Mouse (Mus musculus) forebrain, postnatal 0 days (tissue): ENCODE measurements around the gene Ano6. TPM values are rescaled to one million over a fixed set of nuclear protein-coding genes. Genes with fewer than 3 reads are reported as not detected.

Source experiments
- ATAC-seq: fragments of 200-750 bp; cut with Nextera tagmentation; 2 replicates; pipeline ENCODE4 v1.8.0; 2017; ENCODE audit warnings: mild to moderate bottlenecking, moderate library complexity
- DNase-seq: peaks from one replicate; pipeline ENCODE4 v3.0.0-alpha.2; 2015
- H3K27ac ChIP-seq: fragments of 300-500 bp; sonication (generic); 2 replicates; pipeline ENCODE4 v1.5.1; 2014; ENCODE audit warnings: low read depth, mild to moderate bottlenecking, antibody characterized with exemption, low read length, moderate library complexity, mixed read lengths
- H3K27me3 ChIP-seq: fragments of 300-500 bp; sonication (generic); 2 replicates; pipeline ENCODE4 v1.6.1; 2014; ENCODE audit warnings: mild to moderate bottlenecking, low read length, mixed read lengths; ENCODE audit not compliant: insufficient read depth
- H3K36me3 ChIP-seq: fragments of 300-500 bp; sonication (generic); 2 replicates; pipeline ENCODE4 v1.6.1; 2014; ENCODE audit warnings: mild to moderate bottlenecking, moderate library complexity; ENCODE audit not compliant: insufficient read depth
- H3K4me1 ChIP-seq: fragments of 300-500 bp; sonication (generic); 2 replicates; pipeline ENCODE4 v1.6.1; 2014; ENCODE audit warnings: antibody characterized with exemption; ENCODE audit not compliant: insufficient read depth
- H3K4me2 ChIP-seq: fragments of 300-500 bp; sonication (generic); 2 replicates; pipeline ENCODE4 v1.6.1; 2014; ENCODE audit warnings: low read depth, mild to moderate bottlenecking, moderate library complexity
- H3K4me3 ChIP-seq: fragments of 300-500 bp; sonication (generic); 2 replicates; pipeline ENCODE4 v1.5.1; 2014; ENCODE audit warnings: low read depth, low read length, mixed read lengths
- H3K9ac ChIP-seq: fragments of 300-500 bp; sonication (generic); 2 replicates; pipeline ENCODE4 v1.6.1; 2014; ENCODE audit warnings: mild to moderate bottlenecking
- H3K9me3 ChIP-seq: fragments of 300-500 bp; sonication (generic); 2 replicates; pipeline ENCODE4 v1.6.1; 2016; ENCODE audit warnings: low read length
- CTCF ChIP-seq: sonication (generic); IDR thresholded peaks from 2 replicates; pipeline ENCODE4 v1.5.1; 2016; ENCODE audit warnings: antibody characterized with exemption, control low read depth, low read depth
- WGBS: fragments of 180-500 bp; shearing (Covaris S2); extraction: QIAGEN DNeasy Blood & Tissue Kit; methylation state at CpG from one replicate; pipeline ENCODE4 v1.1.7; 2014; 5-methylcytosine and 5-hydroxymethylcytosine counted together
- polyA plus RNA-seq: library from polyadenylated mRNA; unstranded; fragments of >200 nt; fragmentation: Nextera tagmentation; extraction: Ambion mirVana; gene quantifications from 2 replicates; pipeline ENCODE4 v1.2.1, GENCODE M21; 2015
- total RNA-seq: library from RNA; depleted of rRNA; stranded (reverse); fragments of >200 nt; gene quantifications from 2 replicates; pipeline ENCODE4 v1.2.3, GENCODE M21; 2014

The Ano6 gene
- total and polyA plus RNA-seq, 2 experiments from 2014 or later: 17.2 to 32.6 TPM

DNA sequence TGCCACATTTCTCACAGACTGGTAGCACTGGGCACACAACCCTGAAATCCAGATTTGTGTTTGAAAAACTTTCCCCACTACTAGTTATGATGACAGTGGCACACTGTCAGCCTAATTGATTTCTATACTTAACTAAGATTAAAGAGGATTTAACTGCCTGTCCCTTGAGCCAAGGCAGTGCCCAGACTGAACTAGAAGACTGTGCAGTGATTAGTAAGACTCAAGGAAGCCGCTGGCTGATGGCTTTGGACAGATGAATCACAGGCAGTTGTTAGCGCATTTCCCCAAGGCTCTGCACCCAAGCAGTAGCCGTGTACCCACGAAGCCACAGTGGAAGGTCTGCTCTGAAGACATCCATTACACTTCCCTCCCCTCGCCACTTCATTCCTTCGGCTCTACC is 138.4 kb downstream of the Ano6 start:
- Histone ChIP-seq H3K4me1 (no peaks in the 10 kb centered on the region), H3K4me2 (no peak overlapping the region), H3K9ac (no peak overlapping the region), H3K4me3 (no peak overlapping the region), H3K36me3 (0 out of 2 replicates have a peak, but pooled peaks cover 7% of the 10 kb centered on the region), H3K27ac (no peak overlapping the region), H3K9me3 (no peaks in the 10 kb centered on the region), H3K27me3 (no peaks in the 10 kb centered on the region)
- 93% methylated on average over 6 of the region's 6 CpGs for WGBS
- ATAC-seq: no peak
- TF ChIP-seq CTCF: no peak
- DNase-seq: no peak

DNA sequence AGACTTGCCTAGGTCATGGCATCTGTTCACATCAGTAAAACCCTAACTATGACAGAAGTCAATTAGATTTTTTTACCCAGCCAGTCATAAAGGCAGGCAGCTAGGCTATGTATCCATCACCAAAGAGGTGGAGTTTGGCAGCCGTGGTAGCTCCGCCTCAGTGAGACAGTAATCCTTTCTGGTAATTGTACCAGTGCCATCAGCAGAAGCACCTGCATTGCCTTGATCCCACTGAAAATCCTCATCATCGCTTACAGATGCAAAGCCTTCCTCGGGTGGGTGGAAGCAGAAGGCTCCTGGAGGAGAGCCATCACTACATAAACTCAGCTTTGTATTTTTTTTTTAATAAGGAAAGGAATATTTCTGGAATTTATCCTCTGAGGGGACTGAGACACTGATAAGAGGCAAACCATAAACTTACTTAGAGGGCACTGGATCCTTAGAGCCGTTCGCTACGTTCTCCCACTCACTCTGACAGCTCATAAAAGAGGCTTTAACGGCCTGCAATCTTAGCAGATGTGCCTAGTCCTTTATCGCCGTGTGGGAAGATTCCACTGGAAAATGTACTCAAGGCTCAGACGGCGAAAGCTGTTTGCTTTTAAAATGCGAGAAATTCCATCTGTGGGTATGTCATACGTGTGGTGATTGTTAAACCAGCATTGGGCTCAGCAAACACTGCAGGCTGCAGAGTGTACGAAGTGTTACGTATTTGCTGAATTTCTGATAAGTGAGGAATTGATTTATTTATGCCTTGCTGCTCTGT is 140.6 kb downstream of the Ano6 start:
- H3K27me3 ChIP-seq: no peaks in the 10 kb centered on the region
- ATAC-seq: peak; percentile 70
- peak overlapping the region; percentile 17; the same call in 1 of the 2 replicates for H3K27ac ChIP-seq
- H3K4me3 ChIP-seq: no peak overlapping the region
- 45% methylated on average over 16 of the region's 16 CpGs for WGBS
- peaks cover 3% of the 10 kb centered on the region; the same call in 1 of the 2 replicates for H3K4me1 ChIP-seq
- no peak for TF ChIP-seq CTCF
- H3K4me2 ChIP-seq: 0 out of 2 replicates have a peak overlapping the region, but pooled peaks have one; percentile 7
- 0 out of 2 replicates have a peak, but pooled peaks cover 7% of the 10 kb centered on the region for H3K36me3 ChIP-seq
- peak; percentile 63 for DNase-seq
- H3K9me3 ChIP-seq: no peaks in the 10 kb centered on the region
- H3K9ac ChIP-seq: no peak overlapping the region

DNA sequence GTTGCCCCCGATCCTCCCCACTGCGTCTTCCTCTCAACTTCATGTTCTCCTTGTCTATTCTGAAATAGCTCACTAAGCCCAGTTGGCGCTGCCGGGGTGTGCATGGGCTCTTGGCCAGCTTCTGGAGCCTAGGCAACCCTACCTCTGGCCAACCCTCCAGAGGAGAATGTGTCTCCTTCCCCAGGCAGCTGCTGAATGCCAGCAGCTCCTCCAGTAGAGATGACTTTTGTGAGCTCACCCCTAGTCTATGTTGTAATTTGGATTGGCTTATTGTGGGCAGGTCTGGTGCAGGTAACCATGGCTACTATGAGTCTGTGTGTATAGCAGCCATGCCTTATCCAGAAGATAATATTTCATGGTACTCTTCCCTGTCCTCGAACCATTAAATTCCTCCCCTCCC is 141.7 kb downstream of the Ano6 start:
- peak; percentile 72 for ATAC-seq
- peak; percentile 56 for DNase-seq
- Histone ChIP-seq H3K4me3 (no peak overlapping the region), H3K4me1 (peaks cover 3% of the 10 kb centered on the region; the same call in 1 of the 2 replicates), H3K27me3 (no peaks in the 10 kb centered on the region), H3K9ac (no peak overlapping the region), H3K4me2 (no peak overlapping the region), H3K27ac (no peak overlapping the region), H3K36me3 (0 out of 2 replicates have a peak, but pooled peaks cover 7% of the 10 kb centered on the region), H3K9me3 (no peaks in the 10 kb centered on the region)
- WGBS: 64% methylated on average over 5 of the region's 5 CpGs
- no peak for TF ChIP-seq CTCF

DNA sequence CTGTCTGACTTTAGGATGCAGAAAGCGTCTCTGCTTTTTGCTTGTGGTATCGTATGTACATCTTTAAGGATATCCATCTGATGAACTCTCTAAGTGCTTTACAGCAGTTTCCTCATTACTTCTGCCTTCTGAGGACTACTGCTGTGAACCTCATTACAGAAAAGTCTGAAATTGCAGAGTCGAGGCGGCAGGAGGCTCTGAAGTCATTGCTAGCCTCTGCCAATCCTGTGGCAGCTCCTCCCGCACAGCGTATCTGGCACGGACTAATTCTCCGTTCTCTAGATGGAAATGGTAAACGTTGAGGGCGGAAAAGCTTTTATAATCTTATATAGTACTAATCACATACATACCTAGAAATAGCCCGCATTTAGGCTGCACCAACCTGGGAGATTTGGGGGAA is 144.5 kb downstream of the Ano6 start:
- Histone ChIP-seq H3K9me3 (peaks cover 6% of the 10 kb centered on the region; the same call in 1 of the 2 replicates), H3K36me3 (peaks cover 15% of the 10 kb centered on the region; the same call in 1 of the 2 replicates), H3K27me3 (no peaks in the 10 kb centered on the region), H3K4me1 (peaks cover 3% of the 10 kb centered on the region; the same call in 1 of the 2 replicates), H3K4me2 (no peak overlapping the region), H3K4me3 (no peak overlapping the region), H3K27ac (0 out of 2 replicates have a peak overlapping the region, but pooled peaks have one; percentile 40), H3K9ac (no peak overlapping the region)
- 33% methylated on average over 11 of the region's 11 CpGs for WGBS
- DNase-seq (peak; percentile 69), ATAC-seq (peak; percentile 73)
- TF ChIP-seq CTCF: 0 out of 2 replicates have a peak, but pooled peaks have one; percentile 19

DNA sequence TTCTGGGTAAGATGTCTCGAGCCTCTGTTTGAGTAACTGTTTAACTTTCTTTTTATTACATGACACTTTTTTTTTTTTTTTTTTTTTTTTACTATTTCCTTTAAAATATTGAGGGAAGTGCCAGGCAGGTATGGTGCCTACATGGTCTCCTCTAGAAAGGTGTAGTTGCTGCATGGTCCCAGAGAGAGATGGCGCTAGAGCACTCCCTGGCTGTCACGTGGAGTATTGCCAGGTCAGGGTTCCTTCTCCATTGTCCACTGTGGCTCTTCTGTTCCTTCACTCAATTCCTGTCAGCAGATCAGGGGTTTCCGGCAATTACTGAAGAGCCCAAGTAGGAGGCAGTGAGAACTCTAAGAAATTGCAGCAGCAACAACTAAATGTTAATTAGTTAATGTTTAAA is 152.8 kb downstream of the Ano6 start:
- Histone ChIP-seq H3K27me3 (no peaks in the 10 kb centered on the region), H3K27ac (no peak overlapping the region), H3K9me3 (peaks cover 6% of the 10 kb centered on the region; the same call in 1 of the 2 replicates), H3K9ac (no peak overlapping the region), H3K4me3 (no peak overlapping the region), H3K4me2 (no peak overlapping the region), H3K4me1 (0 out of 2 replicates have a peak, but pooled peaks cover 4% of the 10 kb centered on the region), H3K36me3 (peaks cover 16% of the 10 kb centered on the region)
- no peak for ATAC-seq
- peak; percentile 52 for TF ChIP-seq CTCF
- DNase-seq: no peak
- WGBS: 56% methylated on average over 4 of the region's 4 CpGs

DNA sequence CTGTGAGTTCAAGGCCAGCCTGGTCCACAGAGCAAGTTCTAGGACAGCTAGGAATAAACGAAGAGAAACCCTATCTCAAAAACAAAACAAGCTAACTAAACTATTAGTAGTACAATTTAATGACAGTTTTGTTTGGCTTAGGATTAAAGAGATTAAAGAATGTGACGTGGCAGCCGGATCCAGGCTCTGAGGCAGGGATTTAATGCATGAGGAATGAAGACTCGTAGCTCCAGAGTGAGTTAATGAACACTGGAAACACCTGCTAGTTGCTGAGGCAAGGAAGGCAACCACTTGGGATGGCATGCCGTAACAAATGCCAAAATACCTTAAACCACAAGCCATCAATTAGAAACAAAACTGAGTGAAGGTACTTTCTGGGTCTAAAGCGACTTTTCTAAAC is 153.7 kb downstream of the Ano6 start:
- WGBS: 73% methylated on average over 6 of the region's 6 CpGs

More for the DNA sequence above, 153.7 kb downstream of the Ano6 start:
- no peak for DNase-seq
- Histone ChIP-seq H3K9me3 (0 out of 2 replicates have a peak, but pooled peaks cover under 1% of the 10 kb centered on the region), H3K27ac (no peak overlapping the region), H3K9ac (no peak overlapping the region), H3K4me3 (no peak overlapping the region), H3K4me1 (0 out of 2 replicates have a peak, but pooled peaks cover 4% of the 10 kb centered on the region), H3K4me2 (no peak overlapping the region), H3K36me3 (peaks cover 18% of the 10 kb centered on the region), H3K27me3 (no peaks in the 10 kb centered on the region)
- TF ChIP-seq CTCF: no peak
- ATAC-seq: no peak
